Mouse (Mus musculus): ENCODE results near the gene BC017158. TPM values are rescaled to one million over a fixed set of nuclear protein-coding genes. Genes with fewer than 3 reads are reported as not detected.
A peak's percentile ranks its signal among the peaks of the same experiment; 100 is the strongest.
"Not testable (repeated sequence)": the region's sequence is repeated elsewhere in the genome, so short reads cannot be mapped to it uniquely, and the experiment has no call there.

The BC017158 gene
- 20.5 and 23.3 TPM in 2 replicates for polyA plus RNA-seq (2015; fragmentation: Nextera tagmentation; extraction: Ambion mirVana)

DNA sequence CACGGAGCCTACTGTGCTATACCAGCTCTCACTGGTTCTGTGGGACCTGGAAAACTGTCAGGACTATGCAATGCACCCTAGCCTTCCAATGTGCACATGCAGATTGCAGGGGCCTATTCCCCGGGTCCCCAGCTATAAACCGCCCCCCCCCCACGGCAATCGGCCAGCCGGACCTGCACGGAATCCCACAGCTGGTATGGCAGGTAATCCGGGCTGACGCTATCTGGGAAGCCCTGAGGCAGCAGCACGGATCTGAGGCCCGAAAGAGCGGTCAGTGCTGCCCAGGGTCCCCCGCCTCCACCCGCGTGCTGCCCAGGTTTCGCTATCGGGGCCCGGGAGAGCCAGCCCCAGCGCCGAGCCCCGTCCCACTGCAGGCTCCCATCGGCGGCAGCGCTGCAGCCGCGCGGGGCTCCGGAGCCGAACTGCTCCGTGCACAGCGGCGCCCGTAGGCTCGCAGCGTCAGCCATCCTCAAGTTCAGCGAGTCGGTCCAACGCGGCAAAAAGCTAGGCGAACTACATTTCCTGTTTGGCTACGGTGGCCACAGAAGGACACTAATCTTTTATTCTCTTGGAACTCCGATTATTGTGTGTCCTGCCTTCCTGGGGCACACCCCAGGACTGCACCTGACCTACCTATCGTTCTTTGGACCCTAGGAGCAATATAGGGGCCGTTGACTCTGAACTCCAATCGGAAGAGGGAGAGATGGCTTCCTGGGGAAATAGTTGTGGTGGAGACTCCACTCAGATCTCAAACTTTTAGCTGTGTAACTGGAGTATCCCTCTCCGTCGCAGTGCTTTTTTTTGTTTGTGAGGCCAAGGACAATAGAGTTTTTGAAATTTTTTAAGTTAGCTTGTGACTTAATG is at the start of gene BC017158:
TSS of gene BC017158 (minus strand) at position 554 of the 864 bp plus-strand sequence.
- peaks cover 9% of the 10 kb centered on the region for H3K36me3 ChIP-seq (ENCODE audit: control insufficient read depth, insufficient read depth)
- H3K27ac ChIP-seq (ENCODE audit: low read length): peak within 1 kb of the TSS; percentile 92
- no peaks in the 10 kb centered on the region for H3K27me3 ChIP-seq (ENCODE audit: control insufficient read depth, insufficient read depth, low read depth, low read length)
- peak within 1 kb of the TSS; percentile 94 for H3K4me3 ChIP-seq (ENCODE audit: low read depth, low read length)
- H3K9ac ChIP-seq (ENCODE audit: low read depth, low read length): peak within 1 kb of the TSS; percentile 97
- H3K4me2 ChIP-seq (ENCODE audit: low read depth, low read length): peak within 1 kb of the TSS; percentile 90
- H3K9me3 ChIP-seq (replicated peaks; ENCODE audit: control insufficient read depth, low read length): no peaks in the 10 kb centered on the region
- H3K4me1 ChIP-seq (ENCODE audit: control insufficient read depth, low read depth, low read length): peaks cover 62% of the 10 kb centered on the region
- ATAC-seq (ENCODE audit: low read depth): peak; percentile 70
- under 1% methylated on average over 47 of the region's 47 CpGs for WGBS (ENCODE audit: insufficient replicate concordance)

GRCm38 (mm10) chr7:128346991-128347390 is 49.0 kb upstream of the BC017158 start:
- 55% methylated on average over 8 of the region's 8 CpGs for WGBS (ENCODE audit: insufficient replicate concordance)

DNA sequence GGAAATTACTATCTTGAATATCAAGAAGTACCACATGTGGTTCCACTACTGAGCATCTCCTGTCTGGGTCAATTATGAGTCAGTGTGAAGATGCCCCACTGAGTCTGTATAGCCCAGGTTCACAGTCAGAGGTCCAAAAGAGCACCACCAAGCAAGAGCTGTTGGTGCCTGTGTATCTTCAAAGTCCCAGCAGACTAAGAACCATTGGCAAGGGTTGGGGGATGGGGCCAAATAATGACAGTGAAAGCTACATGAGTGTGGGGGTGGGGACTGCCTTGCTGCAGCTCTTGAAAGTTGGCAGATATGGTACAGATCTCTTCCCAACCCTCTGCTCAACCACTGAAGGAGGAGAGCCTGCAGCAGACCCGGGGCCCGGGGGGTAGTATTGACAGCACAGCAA is 48.6 kb upstream of the BC017158 start:
- H3K4me3 ChIP-seq (ENCODE audit: low read depth, low read length): no peak overlapping the region
- H3K9me3 ChIP-seq (replicated peaks; ENCODE audit: control insufficient read depth, low read length): no peaks in the 10 kb centered on the region
- no peaks in the 10 kb centered on the region for H3K27me3 ChIP-seq (ENCODE audit: control insufficient read depth, insufficient read depth, low read depth, low read length)
- 48% methylated on average over 2 of the region's 2 CpGs for WGBS (ENCODE audit: insufficient replicate concordance)
- no peak overlapping the region for H3K27ac ChIP-seq (ENCODE audit: low read length)
- H3K9ac ChIP-seq (ENCODE audit: low read depth, low read length): no peak overlapping the region
- H3K36me3 ChIP-seq (ENCODE audit: control insufficient read depth, insufficient read depth): no peaks in the 10 kb centered on the region
- no peak for ATAC-seq (ENCODE audit: low read depth)
- H3K4me1 ChIP-seq (ENCODE audit: control insufficient read depth, low read depth, low read length): no peaks in the 10 kb centered on the region
- H3K4me2 ChIP-seq (ENCODE audit: low read depth, low read length): no peak overlapping the region

More at GRCm38 (mm10) chr7:128346991-128347390, 49.0 kb upstream of the BC017158 start:
- Histone ChIP-seq H3K27ac (ENCODE audit: low read length) (no peak overlapping the region), H3K9ac (ENCODE audit: low read depth, low read length) (no peak overlapping the region), H3K4me1 (ENCODE audit: control insufficient read depth, low read depth, low read length) (no peaks in the 10 kb centered on the region), H3K9me3 (replicated peaks; ENCODE audit: control insufficient read depth, low read length) (no peaks in the 10 kb centered on the region), H3K27me3 (ENCODE audit: control insufficient read depth, insufficient read depth, low read depth, low read length) (no peaks in the 10 kb centered on the region), H3K4me3 (ENCODE audit: low read depth, low read length) (no peak overlapping the region), H3K4me2 (ENCODE audit: low read depth, low read length) (no peak overlapping the region), H3K36me3 (ENCODE audit: control insufficient read depth, insufficient read depth) (no peaks in the 10 kb centered on the region)
- ATAC-seq (ENCODE audit: low read depth): no peak

DNA sequence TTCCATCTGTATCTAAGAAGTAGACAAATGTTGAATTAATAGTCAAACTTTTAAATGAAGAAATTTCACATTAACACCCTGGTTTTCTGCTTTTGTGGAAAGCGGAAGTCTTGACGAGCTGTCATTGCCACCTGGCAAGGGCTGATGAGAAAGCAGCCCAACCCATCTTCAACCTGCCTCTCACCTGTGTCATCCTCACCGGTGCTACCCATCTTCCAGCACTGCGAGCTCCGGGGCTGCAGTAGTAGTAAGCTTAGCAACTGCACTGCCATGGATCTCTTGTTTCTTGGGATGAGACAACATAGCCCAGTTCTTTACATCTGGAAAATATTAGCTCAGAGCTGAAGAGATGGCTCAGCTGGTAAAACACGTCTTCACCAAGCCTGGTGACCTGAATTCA is 47.7 kb upstream of the BC017158 start:
- no peak for ATAC-seq (ENCODE audit: low read depth)
- no peak overlapping the region for H3K4me3 ChIP-seq (ENCODE audit: low read depth, low read length)
- no peaks in the 10 kb centered on the region for H3K27me3 ChIP-seq (ENCODE audit: control insufficient read depth, insufficient read depth, low read depth, low read length)
- H3K27ac ChIP-seq (ENCODE audit: low read length): no peak overlapping the region
- H3K9ac ChIP-seq (ENCODE audit: low read depth, low read length): no peak overlapping the region
- no peaks in the 10 kb centered on the region for H3K4me1 ChIP-seq (ENCODE audit: control insufficient read depth, low read depth, low read length)
- H3K4me2 ChIP-seq (ENCODE audit: low read depth, low read length): no peak overlapping the region
- no peaks in the 10 kb centered on the region for H3K36me3 ChIP-seq (ENCODE audit: control insufficient read depth, insufficient read depth)
- 69% methylated on average over 6 of the region's 6 CpGs for WGBS (ENCODE audit: insufficient replicate concordance)
- H3K9me3 ChIP-seq (replicated peaks; ENCODE audit: control insufficient read depth, low read length): no peaks in the 10 kb centered on the region

DNA sequence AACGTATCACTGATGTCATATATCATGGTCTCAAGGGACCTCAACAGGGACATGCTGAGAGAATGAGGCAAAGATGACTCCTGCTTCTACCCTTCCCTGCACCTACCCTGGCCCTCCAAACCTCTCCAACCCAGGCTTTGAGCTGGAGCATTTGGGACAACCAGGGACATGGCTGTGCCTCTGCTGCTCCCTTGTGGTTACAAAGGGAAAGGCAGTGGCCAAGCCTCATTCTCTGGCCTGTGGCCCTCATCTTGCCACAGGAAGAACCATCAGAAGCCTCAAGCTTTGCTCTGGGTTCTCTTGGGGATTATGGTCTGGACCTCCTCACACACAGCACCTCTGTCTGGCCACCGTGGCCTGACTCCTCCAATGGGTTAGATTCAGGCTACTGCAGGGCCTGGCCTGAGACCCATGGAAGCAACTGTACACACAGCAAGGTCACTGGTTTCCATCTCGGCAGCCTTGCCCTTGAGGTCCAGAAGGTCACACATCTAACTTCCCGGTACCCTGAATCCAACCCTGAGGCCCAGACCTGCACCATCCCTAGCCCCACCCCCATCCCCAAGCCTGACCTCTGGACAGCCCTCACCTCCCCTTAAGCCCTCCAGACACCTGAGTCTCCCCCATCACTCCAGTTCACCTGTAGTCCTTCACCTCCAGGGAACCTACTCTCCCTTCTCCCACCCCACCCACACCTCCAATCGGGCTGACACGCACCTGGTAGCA is 47.1 kb upstream of the BC017158 start:
- no peaks in the 10 kb centered on the region for H3K27me3 ChIP-seq (ENCODE audit: control insufficient read depth, insufficient read depth, low read depth, low read length)
- no peak overlapping the region for H3K4me3 ChIP-seq (ENCODE audit: low read depth, low read length)
- H3K36me3 ChIP-seq (ENCODE audit: control insufficient read depth, insufficient read depth): no peaks in the 10 kb centered on the region
- H3K9ac ChIP-seq (ENCODE audit: low read depth, low read length): no peak overlapping the region
- no peak overlapping the region for H3K4me2 ChIP-seq (ENCODE audit: low read depth, low read length)
- WGBS (ENCODE audit: insufficient replicate concordance): 54% methylated on average over 6 of the region's 6 CpGs
- no peaks in the 10 kb centered on the region for H3K9me3 ChIP-seq (replicated peaks; ENCODE audit: control insufficient read depth, low read length)
- ATAC-seq (ENCODE audit: low read depth): peak; percentile 68
- H3K27ac ChIP-seq (ENCODE audit: low read length): no peak overlapping the region
- H3K4me1 ChIP-seq (ENCODE audit: control insufficient read depth, low read depth, low read length): no peaks in the 10 kb centered on the region

DNA sequence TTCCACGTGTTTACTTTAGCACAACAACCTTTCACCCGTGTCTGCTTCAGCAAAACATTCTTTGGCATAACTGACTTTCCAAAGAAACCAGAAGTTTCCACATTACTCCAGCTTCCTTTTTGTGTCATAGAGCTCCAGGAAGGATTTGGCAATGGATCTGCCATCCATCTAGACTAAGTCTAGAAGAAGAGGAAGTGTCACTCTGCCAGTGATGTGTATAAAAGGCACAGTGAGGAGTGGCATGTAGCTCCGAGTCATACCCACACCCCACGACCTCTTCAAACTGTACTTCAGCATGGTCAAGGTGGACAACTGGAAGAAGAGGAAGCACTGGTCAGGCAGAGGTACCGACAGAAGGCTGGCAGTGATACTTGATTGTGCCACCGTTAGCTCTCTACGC is 46.5 kb upstream of the BC017158 start:
- no peak overlapping the region for H3K27ac ChIP-seq (ENCODE audit: low read length)
- no peak for ATAC-seq (ENCODE audit: low read depth)
- WGBS (ENCODE audit: insufficient replicate concordance): 60% methylated on average over 7 of the region's 7 CpGs
- no peaks in the 10 kb centered on the region for H3K27me3 ChIP-seq (ENCODE audit: control insufficient read depth, insufficient read depth, low read depth, low read length)
- no peak overlapping the region for H3K4me2 ChIP-seq (ENCODE audit: low read depth, low read length)
- no peaks in the 10 kb centered on the region for H3K9me3 ChIP-seq (replicated peaks; ENCODE audit: control insufficient read depth, low read length)
- H3K4me3 ChIP-seq (ENCODE audit: low read depth, low read length): no peak overlapping the region
- no peaks in the 10 kb centered on the region for H3K36me3 ChIP-seq (ENCODE audit: control insufficient read depth, insufficient read depth)
- no peak overlapping the region for H3K9ac ChIP-seq (ENCODE audit: low read depth, low read length)
- H3K4me1 ChIP-seq (ENCODE audit: control insufficient read depth, low read depth, low read length): no peaks in the 10 kb centered on the region

GRCm38 (mm10) chr7:128342691-128343090 is 44.7 kb upstream of the BC017158 start:
- not testable (repeated sequence) for H3K4me3 ChIP-seq (ENCODE audit: low read depth, low read length); H3K4me2 ChIP-seq (ENCODE audit: low read depth, low read length); H3K9me3 ChIP-seq (replicated peaks; ENCODE audit: control insufficient read depth, low read length); H3K9ac ChIP-seq (ENCODE audit: low read depth, low read length); ATAC-seq (ENCODE audit: low read depth); H3K4me1 ChIP-seq (ENCODE audit: control insufficient read depth, low read depth, low read length); H3K27ac ChIP-seq (ENCODE audit: low read length); H3K27me3 ChIP-seq (ENCODE audit: control insufficient read depth, insufficient read depth, low read depth, low read length); H3K36me3 ChIP-seq (ENCODE audit: control insufficient read depth, insufficient read depth)
- WGBS (ENCODE audit: insufficient replicate concordance): 91% methylated on average over 7 of the region's 10 CpGs

DNA sequence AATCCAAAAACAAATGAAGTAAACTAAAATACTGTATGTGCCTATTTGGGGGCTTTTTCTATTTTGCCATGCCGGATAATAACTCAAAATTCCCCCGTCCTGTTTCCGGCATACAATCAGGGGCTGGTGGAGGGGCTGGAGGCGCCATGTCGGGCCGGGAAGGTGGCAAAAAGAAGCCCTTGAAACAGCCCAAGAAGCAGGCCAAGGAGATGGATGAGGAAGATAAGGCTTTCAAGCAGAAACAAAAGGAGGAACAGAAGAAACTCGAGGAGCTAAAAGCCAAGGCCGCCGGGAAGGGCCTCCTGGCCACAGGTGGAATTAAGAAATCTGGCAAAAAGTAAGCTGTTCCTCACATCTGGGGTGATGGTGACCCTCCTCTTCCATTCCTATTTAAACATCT is 42.4 kb upstream of the BC017158 start:
- H3K9ac ChIP-seq (ENCODE audit: low read depth, low read length); H3K27ac ChIP-seq (ENCODE audit: low read length); H3K36me3 ChIP-seq (ENCODE audit: control insufficient read depth, insufficient read depth); H3K27me3 ChIP-seq (ENCODE audit: control insufficient read depth, insufficient read depth, low read depth, low read length); ATAC-seq (ENCODE audit: low read depth); H3K4me1 ChIP-seq (ENCODE audit: control insufficient read depth, low read depth, low read length); H3K9me3 ChIP-seq (replicated peaks; ENCODE audit: control insufficient read depth, low read length); H3K4me2 ChIP-seq (ENCODE audit: low read depth, low read length); H3K4me3 ChIP-seq (ENCODE audit: low read depth, low read length): not testable (repeated sequence)
- WGBS (ENCODE audit: insufficient replicate concordance): 55% methylated on average over 9 of the region's 9 CpGs

- no peaks in the 10 kb centered on the region for H3K9me3 ChIP-seq (replicated peaks; ENCODE audit: control insufficient read depth, low read length)
- H3K36me3 ChIP-seq (ENCODE audit: control insufficient read depth, insufficient read depth): no peaks in the 10 kb centered on the region
- no peaks in the 10 kb centered on the region for H3K4me1 ChIP-seq (ENCODE audit: control insufficient read depth, low read depth, low read length)
- no peak overlapping the region for H3K4me2 ChIP-seq (ENCODE audit: low read depth, low read length)
- WGBS (ENCODE audit: insufficient replicate concordance): 25% methylated on average over 1 of the region's 1 CpGs
- no peak overlapping the region for H3K4me3 ChIP-seq (ENCODE audit: low read depth, low read length)
- no peak overlapping the region for H3K9ac ChIP-seq (ENCODE audit: low read depth, low read length)
- H3K27ac ChIP-seq (ENCODE audit: low read length): no peak overlapping the region
- no peaks in the 10 kb centered on the region for H3K27me3 ChIP-seq (ENCODE audit: control insufficient read depth, insufficient read depth, low read depth, low read length)
- ATAC-seq (ENCODE audit: low read depth): 0 out of 2 replicates have a peak, but pooled peaks have one; percentile 21
Measured at GRCm38 (mm10) chr7:128332896-128333295, 34.9 kb upstream of the BC017158 start.
